Mouse (Mus musculus) liver, embryonic 16.5 days (tissue): Measurements from ENCODE around the gene Ano6. TPM values are rescaled to one million over a fixed set of nuclear protein-coding genes. Genes with fewer than 3 reads are reported as not detected.

Experiments
- ATAC-seq: fragments of 200-750 bp; cut with Nextera tagmentation; 2 replicates; pipeline ENCODE4 v1.8.0; 2017; ENCODE audit warnings: low read depth, mild to moderate bottlenecking, moderate number of reproducible peaks, moderate library complexity
- H3K27ac ChIP-seq: fragments of 300-500 bp; sonication (generic); 2 replicates; pipeline ENCODE4 v1.5.1; 2014; ENCODE audit warnings: mild to moderate bottlenecking, low read length
- H3K27me3 ChIP-seq: fragments of 300-500 bp; sonication (generic); 2 replicates; pipeline ENCODE4 v1.6.1; 2014; ENCODE audit warnings: low read depth, low read length, mixed read lengths; ENCODE audit not compliant: control insufficient read depth, insufficient read depth
- H3K36me3 ChIP-seq: fragments of 300-500 bp; sonication (generic); 2 replicates; pipeline ENCODE4 v1.6.1; 2014; ENCODE audit warnings: mild to moderate bottlenecking; ENCODE audit not compliant: control insufficient read depth, insufficient read depth
- H3K4me1 ChIP-seq: fragments of 300-500 bp; sonication (generic); 2 replicates; pipeline ENCODE4 v1.6.1; 2014; ENCODE audit warnings: low read depth, low read length, mixed read lengths; ENCODE audit not compliant: control insufficient read depth
- H3K4me2 ChIP-seq: fragments of 300-500 bp; sonication (generic); 2 replicates; pipeline ENCODE4 v1.6.1; 2014; ENCODE audit warnings: low read depth, low read length, mixed read lengths
- H3K4me3 ChIP-seq: fragments of 300-500 bp; sonication (generic); 2 replicates; pipeline ENCODE4 v1.5.1; 2014; ENCODE audit warnings: low read depth, mild to moderate bottlenecking, low read length
- H3K9ac ChIP-seq: fragments of 300-500 bp; sonication (generic); 2 replicates; pipeline ENCODE4 v1.6.1; 2014; ENCODE audit warnings: low read depth, low read length
- H3K9me3 ChIP-seq: fragments of 300-500 bp; sonication (generic); replicated peaks from 2 replicates; pipeline ENCODE4 v1.6.1; 2016; ENCODE audit warnings: low read length; ENCODE audit not compliant: control insufficient read depth
- WGBS: fragments of 180-500 bp; shearing (Covaris S2); extraction: QIAGEN DNeasy Blood & Tissue Kit; methylation state at CpG from one replicate; pipeline ENCODE4 v1.1.7; 2014; ENCODE audit not compliant: insufficient replicate concordance; 5-methylcytosine and 5-hydroxymethylcytosine counted together
- polyA plus RNA-seq: library from polyadenylated mRNA; unstranded; fragments of >200 nt; fragmentation: Nextera tagmentation; extraction: Ambion mirVana; gene quantifications from 2 replicates; pipeline ENCODE4 v1.2.1, GENCODE M21; 2015

The Ano6 gene
- polyA plus RNA-seq, 1 experiment from 2014 or later = 10.5 TPM

DNA sequence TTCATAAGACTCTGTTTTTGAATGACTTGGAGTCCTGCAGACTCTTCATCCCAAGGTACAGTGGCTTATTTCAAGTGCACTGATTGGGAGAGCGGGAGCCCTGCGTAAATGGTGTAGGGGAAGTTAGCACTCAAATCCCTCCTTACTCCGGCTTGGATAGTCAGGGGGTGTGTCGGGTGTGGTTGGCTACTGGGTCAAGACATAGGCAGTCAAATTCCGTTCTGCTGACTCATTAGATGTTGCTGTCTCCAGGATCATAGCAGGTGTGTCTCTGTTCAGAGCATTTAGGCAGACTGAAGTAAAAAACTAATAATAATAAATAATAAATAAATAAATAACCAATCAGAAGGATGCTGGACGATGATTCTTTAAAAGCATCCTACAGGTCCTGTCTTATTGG lies 27.2 kb upstream of the Ano6 start:
- Histone ChIP-seq H3K9ac (no peak overlapping the region), H3K4me1 (no peaks in the 10 kb centered on the region; the same call in 1 of the 2 replicates), H3K27me3 (no peaks in the 10 kb centered on the region; the same call in 1 of the 2 replicates), H3K4me2 (no peak overlapping the region), H3K27ac (no peak overlapping the region), H3K36me3 (no peaks in the 10 kb centered on the region), H3K4me3 (no peak overlapping the region), H3K9me3 (no peaks in the 10 kb centered on the region)
- WGBS = 46% methylated on average over 6 of the region's 6 CpGs
- no peak for ATAC-seq

DNA sequence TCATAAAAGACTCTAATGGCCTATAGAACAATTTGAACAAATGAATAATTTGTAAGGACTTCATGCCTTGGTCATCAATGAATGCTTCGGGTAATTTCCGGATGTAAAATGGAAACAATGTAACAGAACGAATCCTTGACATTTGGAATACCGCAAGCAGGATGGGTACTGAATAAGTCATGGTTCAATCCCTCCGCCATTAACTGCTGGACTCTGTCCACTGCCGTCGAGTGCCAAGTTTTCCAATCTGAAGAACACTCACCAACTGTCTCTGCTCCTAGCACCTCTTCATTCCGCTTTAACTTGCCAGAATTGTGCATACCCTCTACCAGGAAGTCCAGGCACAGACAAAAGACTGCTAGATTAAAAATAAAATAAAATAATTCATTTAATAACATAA lies 25.4 kb upstream of the Ano6 start:
- H3K4me2 ChIP-seq = no peak overlapping the region
- no peak for ATAC-seq
- no peak overlapping the region for H3K9ac ChIP-seq
- no peak overlapping the region for H3K27ac ChIP-seq
- no peaks in the 10 kb centered on the region for H3K9me3 ChIP-seq
- WGBS = 69% methylated on average over 8 of the region's 8 CpGs
- no peaks in the 10 kb centered on the region; the same call in 1 of the 2 replicates for H3K4me1 ChIP-seq
- no peaks in the 10 kb centered on the region; the same call in 1 of the 2 replicates for H3K27me3 ChIP-seq
- no peaks in the 10 kb centered on the region for H3K36me3 ChIP-seq
- no peak overlapping the region for H3K4me3 ChIP-seq

DNA sequence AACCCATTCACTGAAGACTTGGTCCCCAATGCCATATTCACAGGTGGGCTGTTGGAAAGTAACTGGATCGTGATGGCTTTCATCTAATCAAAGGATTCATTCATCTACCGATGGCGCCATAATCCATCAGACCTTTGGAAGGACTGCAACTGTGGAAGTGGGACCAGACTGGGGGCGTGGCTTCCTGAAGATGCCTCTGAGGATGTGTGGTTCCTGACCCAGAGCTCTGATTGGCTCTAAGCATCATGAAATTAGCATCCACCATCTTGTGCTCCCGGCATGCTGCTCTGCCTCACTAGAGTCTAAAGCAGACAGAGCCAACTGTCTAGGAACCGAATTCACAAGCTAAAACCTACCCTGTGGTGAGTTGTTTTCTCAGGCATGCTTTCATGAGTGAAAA lies 24.7 kb upstream of the Ano6 start:
- ATAC-seq = no peak
- Histone ChIP-seq H3K27me3 (no peaks in the 10 kb centered on the region; the same call in 1 of the 2 replicates), H3K4me3 (no peak overlapping the region), H3K9ac (no peak overlapping the region), H3K36me3 (no peaks in the 10 kb centered on the region), H3K4me1 (no peaks in the 10 kb centered on the region; the same call in 1 of the 2 replicates), H3K9me3 (no peaks in the 10 kb centered on the region), H3K27ac (no peak overlapping the region), H3K4me2 (no peak overlapping the region)
- WGBS = 64% methylated on average over 6 of the region's 6 CpGs

DNA sequence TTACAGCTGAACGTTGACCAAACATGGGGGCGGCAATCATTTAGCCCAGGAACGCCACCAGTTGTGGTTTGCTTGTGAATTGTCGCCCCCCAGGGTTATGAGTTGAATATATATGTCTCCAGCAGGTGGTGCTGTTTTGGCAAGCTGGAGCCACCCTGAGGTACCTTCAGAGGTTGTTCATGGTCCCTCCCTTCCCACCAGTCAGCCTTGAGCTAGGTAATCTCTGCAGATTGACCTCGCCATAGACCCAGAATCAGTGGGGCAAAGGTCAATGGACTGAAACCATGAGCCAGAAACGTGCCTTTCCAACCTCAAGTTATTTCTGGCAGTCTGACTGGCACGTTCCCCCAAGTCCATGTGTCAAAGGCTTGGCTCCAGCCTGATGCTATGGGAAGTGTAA lies 22.8 kb upstream of the Ano6 start:
- Histone ChIP-seq H3K9ac (no peak overlapping the region), H3K4me2 (no peak overlapping the region), H3K9me3 (no peaks in the 10 kb centered on the region), H3K27me3 (no peaks in the 10 kb centered on the region), H3K4me3 (no peak overlapping the region), H3K4me1 (no peaks in the 10 kb centered on the region; the same call in 1 of the 2 replicates), H3K27ac (no peak overlapping the region), H3K36me3 (no peaks in the 10 kb centered on the region)
- WGBS = 57% methylated on average over 7 of the region's 7 CpGs
- peak; percentile 16; the same call in 1 of the 2 replicates for ATAC-seq

DNA sequence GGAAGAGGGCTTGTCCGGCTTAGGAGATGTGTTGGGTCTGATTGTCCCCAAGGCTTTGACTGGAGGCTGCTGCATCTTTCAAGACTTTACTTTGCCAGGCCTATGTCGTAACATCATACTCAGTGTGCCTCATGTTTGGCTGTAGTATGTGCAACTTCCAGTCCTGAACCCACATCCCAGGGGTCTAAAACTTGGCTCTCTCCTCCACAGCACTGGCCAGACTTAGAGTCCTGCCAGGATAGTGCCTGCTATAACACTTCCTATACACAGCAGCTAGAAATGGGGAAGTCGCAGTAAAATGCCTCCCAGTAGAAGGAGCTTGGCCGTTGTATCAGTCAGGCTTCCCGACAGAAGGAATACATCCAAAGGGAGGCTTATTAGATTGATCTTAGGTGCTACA lies 21.9 kb upstream of the Ano6 start:
- 41% methylated on average over 5 of the region's 5 CpGs for WGBS

DNA sequence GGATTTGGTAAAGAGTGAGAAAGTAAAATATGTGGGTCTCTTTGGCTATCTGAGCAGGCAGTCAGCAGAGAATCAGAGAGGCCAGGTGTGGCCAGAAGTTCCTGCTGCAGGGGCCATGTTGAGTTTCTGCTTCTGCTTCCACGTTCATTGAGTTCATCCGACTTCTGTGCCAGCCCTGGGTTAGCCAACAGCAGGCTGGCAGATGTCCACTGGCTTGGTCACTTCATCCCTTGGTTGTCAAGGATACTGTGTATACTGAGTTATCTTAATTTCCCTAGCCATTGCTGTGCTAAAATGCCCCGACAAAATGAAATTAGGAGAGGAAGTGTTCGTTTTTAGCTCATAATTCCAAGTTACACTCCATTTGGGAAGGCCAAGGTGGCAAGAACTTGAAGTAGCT lies 21.1 kb upstream of the Ano6 start:
- no peaks in the 10 kb centered on the region for H3K27me3 ChIP-seq
- H3K4me2 ChIP-seq = no peak overlapping the region
- no peak overlapping the region for H3K9ac ChIP-seq
- no peaks in the 10 kb centered on the region for H3K36me3 ChIP-seq
- H3K4me1 ChIP-seq = no peaks in the 10 kb centered on the region; the same call in 1 of the 2 replicates
- ATAC-seq = no peak
- H3K9me3 ChIP-seq = no peaks in the 10 kb centered on the region
- H3K27ac ChIP-seq = no peak overlapping the region
- H3K4me3 ChIP-seq = no peak overlapping the region
- WGBS = 58% methylated on average over 4 of the region's 4 CpGs

More for the DNA sequence above, 21.9 kb upstream of the Ano6 start:
- Histone ChIP-seq H3K4me3 (no peak overlapping the region), H3K9me3 (no peaks in the 10 kb centered on the region), H3K4me1 (no peaks in the 10 kb centered on the region; the same call in 1 of the 2 replicates), H3K27ac (no peak overlapping the region), H3K9ac (no peak overlapping the region), H3K4me2 (no peak overlapping the region), H3K27me3 (no peaks in the 10 kb centered on the region), H3K36me3 (no peaks in the 10 kb centered on the region)
- no peak for ATAC-seq

DNA sequence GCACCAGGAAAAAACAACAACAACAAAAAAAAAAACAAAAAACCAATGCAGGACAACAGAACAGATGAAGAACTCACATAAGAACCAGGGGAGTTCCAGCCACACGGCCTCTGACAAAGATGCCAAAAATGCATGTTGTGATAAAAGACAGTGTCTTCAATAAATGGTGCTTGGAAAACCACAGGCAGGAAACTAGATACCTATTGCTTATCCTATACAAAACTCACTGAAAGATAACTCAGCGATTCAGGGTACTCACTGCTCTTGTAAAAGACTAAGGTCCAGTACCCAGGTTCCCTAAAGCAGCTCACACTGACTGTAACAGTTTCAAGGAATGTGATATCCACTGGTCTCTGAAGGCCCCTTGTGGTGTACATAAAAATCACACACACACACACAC lies 20.3 kb upstream of the Ano6 start:
- H3K36me3 ChIP-seq = no peaks in the 10 kb centered on the region
- no peak for ATAC-seq
- H3K27ac ChIP-seq = no peak overlapping the region
- H3K4me2 ChIP-seq = no peak overlapping the region
- H3K4me1 ChIP-seq = no peaks in the 10 kb centered on the region; the same call in 1 of the 2 replicates
- WGBS = 42% methylated on average over 2 of the region's 2 CpGs
- no peaks in the 10 kb centered on the region for H3K27me3 ChIP-seq
- H3K9ac ChIP-seq = no peak overlapping the region
- no peak overlapping the region for H3K4me3 ChIP-seq
- no peaks in the 10 kb centered on the region for H3K9me3 ChIP-seq

DNA sequence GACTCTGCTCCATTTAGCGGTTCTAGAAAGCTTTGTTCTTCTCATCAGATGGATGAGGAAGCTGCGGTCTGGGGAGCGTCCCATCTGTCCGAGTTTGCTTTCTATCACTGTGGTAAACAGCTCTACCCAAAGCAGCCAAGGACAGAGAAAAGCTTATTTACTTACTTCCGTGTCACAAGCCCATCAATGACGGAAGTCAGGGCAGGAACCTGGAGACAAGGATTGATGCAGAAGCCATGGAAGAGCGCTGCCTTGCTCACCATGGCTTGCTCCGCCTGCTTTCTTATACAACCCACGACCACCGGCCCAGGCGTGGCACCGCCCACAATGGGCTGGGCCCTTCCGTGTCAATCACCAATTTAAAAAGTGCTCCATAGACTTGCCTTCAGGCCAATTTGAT lies 18.3 kb upstream of the Ano6 start:
- no peak overlapping the region for H3K4me3 ChIP-seq
- H3K9ac ChIP-seq = no peak overlapping the region
- no peaks in the 10 kb centered on the region for H3K9me3 ChIP-seq
- H3K27ac ChIP-seq = no peak overlapping the region
- H3K36me3 ChIP-seq = no peaks in the 10 kb centered on the region
- no peaks in the 10 kb centered on the region; the same call in 1 of the 2 replicates for H3K4me1 ChIP-seq
- no peak for ATAC-seq
- no peak overlapping the region for H3K4me2 ChIP-seq
- WGBS = 43% methylated on average over 13 of the region's 13 CpGs
- no peaks in the 10 kb centered on the region for H3K27me3 ChIP-seq

DNA sequence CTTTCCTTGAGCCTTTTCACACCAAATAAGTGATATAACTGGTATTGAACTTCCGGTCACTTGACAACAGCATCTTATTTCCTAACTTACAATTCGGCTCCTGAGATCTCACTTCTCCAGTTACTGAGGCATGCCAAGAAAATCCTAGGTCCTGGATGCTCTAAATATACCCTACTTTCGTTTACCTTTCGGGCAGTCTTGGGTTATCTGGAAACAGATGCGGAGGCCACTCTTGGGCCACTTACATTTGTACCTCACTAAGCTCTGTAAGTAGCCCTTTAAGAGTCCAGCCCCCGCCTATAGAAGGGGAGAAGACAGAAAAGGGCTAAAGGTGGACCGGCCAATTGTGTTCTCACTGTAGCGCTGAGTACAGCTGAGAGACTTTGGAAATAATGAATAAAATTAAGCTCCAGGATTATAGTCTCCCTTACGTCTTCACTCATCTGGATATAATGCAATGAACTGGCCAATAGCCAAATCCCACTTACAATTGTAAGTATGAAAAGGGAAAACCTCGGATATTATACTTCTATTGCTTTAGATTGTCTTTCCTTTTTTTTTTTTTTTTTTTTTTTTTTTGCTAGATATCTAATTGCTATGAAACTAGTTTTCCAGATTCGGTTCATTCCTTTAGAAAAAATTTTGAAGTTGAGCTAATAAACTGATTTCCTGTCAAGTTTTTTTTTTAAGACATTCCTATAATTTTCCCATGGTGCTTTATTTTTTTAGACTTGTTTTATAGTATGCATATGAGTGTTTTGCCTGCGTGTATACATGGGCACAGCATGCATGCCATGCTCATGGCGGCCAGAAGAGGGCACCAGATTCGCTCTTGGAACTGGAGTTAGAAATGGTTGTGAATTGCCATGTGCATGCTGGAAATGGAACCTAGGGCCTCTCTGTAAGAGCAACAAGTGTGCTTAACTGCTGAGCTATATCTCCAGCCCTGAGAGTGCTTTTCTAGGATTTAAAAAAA lies 17.5 kb upstream of the Ano6 start:
- H3K27me3 ChIP-seq = no peaks in the 10 kb centered on the region
- H3K9me3 ChIP-seq = no peaks in the 10 kb centered on the region
- H3K27ac ChIP-seq = no peak overlapping the region
- no peaks in the 10 kb centered on the region for H3K36me3 ChIP-seq
- H3K4me1 ChIP-seq = no peaks in the 10 kb centered on the region
- H3K4me3 ChIP-seq = no peak overlapping the region
- H3K9ac ChIP-seq = no peak overlapping the region
- 54% methylated on average over 14 of the region's 14 CpGs for WGBS
- H3K4me2 ChIP-seq = no peak overlapping the region
- ATAC-seq = no peak
